Mouse (Mus musculus) heart, adult 9 months (tissue): ENCODE data around the gene Rassf7.

ENCODE experiments used
- DNase-seq, 2 experiments: peaks; one replicate each; pipeline ENCODE4 v3.0.0; 2022; ENCODE audit warnings: low spot score in 2 of 2

Rassf7 gene

GRCm38 (mm10) chr7:141196619-141197282 lies 18.9 kb upstream of the Rassf7 start:
- DNase-seq: no peak

- DNase-seq: no peak
These were observed 17.5 kb upstream of the Rassf7 start for GRCm38 (mm10) chr7:141198121-141198520.

- DNase-seq: no peak
These were observed 11.1 kb upstream of the Rassf7 start for GRCm38 (mm10) chr7:141204546-141204945.

- no peak for DNase-seq
These were observed 10.2 kb upstream of the Rassf7 start for GRCm38 (mm10) chr7:141205504-141205903.

GRCm38 (mm10) chr7:141206182-141206937 lies 9.3 kb upstream of the Rassf7 start:
- no peak for DNase-seq

- no peak for DNase-seq
These were observed 6.1 kb upstream of the Rassf7 start for GRCm38 (mm10) chr7:141209526-141209925.

- DNase-seq: no peak
These were observed 5.5 kb upstream of the Rassf7 start for GRCm38 (mm10) chr7:141210137-141210536.

- no peak for DNase-seq
These were observed 5.0 kb upstream of the Rassf7 start for GRCm38 (mm10) chr7:141210606-141211131.

GRCm38 (mm10) chr7:141213133-141213532 lies 2.5 kb upstream of the Rassf7 start:
- no peak for DNase-seq

GRCm38 (mm10) chr7:141213605-141214235 lies 1.9 kb upstream of the Rassf7 start, which contains the start of gene Lmntd2:
Gene Lmntd2 (minus strand): TSS chr7:141214080.
- DNase-seq: no peak

GRCm38 (mm10) chr7:141214310-141214709 lies 1.4 kb upstream of the Rassf7 start:
- DNase-seq: no peak

GRCm38 (mm10) chr7:141215880-141216733 lies 447 bp downstream of the Rassf7 start:
- no peak for DNase-seq

- no peak for DNase-seq
These were observed 1.2 kb downstream of the Rassf7 start for GRCm38 (mm10) chr7:141216894-141217293.

GRCm38 (mm10) chr7:141217343-141218013 lies 1.8 kb downstream of the Rassf7 start:
- no peak for DNase-seq

GRCm38 (mm10) chr7:141218141-141218540 lies 2.5 kb downstream of the Rassf7 start:
- no peak for DNase-seq

- no peak for DNase-seq
These were observed 3.0 kb downstream of the Rassf7 start for GRCm38 (mm10) chr7:141218557-141219133.

- no peak for DNase-seq
These were observed 4.0 kb downstream of the Rassf7 start for GRCm38 (mm10) chr7:141219558-141220099.

- no peak for DNase-seq
These were observed 4.7 kb downstream of the Rassf7 start for GRCm38 (mm10) chr7:141220377-141220776.

- DNase-seq: peak; percentile 96 to 97
These were observed 5.8 kb downstream of the Rassf7 start for GRCm38 (mm10) chr7:141221249-141222125.
